Mouse (Mus musculus): ENCODE data around the gene C9orf72. TPM values are rescaled to one million over a fixed set of nuclear protein-coding genes. Genes with fewer than 3 reads are reported as not detected.

The C9orf72 gene
- total RNA-seq (2023): 10 to 100 TPM; 42.0 to 53.0 TPM

DNA sequence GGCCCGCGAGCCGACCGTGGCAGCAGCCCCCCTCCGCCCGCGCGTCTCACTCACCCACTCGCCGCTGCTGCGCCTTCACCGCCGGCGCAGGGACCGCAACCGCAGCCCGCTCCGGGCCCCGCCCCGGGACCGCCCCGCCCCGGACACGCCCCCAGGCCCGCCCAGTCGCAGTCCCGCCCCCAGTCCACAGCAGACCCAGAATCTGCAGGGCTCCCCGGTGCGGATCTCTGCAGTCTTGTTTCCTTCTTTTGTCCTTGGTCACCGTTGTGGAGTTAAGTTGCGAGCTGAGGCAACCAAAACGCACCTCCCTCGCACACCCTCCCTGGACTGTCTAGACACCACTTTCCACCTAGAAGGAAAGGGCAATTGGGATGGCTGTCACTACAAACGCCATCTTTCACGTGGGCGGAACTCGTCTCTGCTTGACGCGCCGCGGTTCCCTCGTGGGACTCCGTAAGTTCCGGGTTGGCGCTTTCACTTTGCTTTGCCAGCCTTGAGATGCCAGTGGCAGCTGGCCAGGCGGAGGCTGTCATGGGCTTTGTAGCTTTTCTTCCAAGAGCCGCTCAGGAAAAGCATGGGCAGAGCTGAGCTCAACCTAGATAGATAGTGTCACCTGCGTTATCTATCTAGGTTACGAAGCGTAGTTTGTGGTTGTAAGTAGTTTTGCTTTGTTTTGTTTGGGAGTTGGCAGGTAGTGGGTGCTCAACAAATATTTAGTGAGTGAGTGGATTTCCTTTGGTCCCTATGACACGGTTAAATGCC lies at the start of gene C9orf72:
TSS of gene C9orf72 (minus strand) at position 442 of the 762 bp plus-strand sequence.

DNA sequence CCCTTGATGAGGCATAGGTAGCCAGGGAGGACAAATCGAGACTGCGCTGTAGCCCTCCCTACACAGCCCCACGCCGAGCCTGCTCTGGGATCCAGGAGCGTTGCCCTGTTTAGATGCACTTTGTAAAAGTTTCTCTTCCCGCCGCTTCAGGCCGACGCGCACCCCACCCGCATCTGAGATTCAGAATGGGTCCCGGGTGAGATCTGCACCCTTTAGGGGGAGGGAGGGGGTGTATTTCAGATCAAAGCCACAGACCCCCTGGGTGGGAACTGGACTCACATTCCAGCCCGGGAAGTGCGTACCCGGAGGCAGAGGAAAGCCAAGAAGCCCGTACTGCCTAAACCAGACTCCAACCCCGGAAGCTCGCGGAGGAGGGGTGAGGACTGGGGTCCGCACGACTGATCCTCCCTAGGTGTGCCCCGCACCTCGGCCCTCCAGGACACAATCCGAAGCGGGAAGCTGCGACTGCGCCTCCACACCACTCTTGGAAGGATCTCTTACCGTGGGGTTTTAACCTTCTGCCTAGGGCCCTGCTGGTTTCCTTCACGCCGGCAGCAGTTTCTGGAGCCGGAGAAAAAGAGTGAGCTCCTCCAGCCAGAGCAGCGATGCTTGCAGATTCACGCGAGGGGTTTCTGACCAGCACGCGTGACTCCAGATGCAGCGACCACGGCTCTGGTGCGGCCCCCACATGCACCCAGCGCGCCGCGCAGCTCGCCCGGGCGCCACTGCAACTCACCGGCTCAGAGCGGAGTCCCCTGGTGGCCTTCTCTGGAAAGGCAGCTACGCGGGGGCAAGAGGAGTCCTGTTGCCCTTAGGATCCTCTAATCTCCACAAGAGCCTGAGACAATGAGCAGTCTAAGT lies 69.0 kb downstream of the C9orf72 start, which contains the start of gene Mob3b:
TSS of gene Mob3b (minus strand) at position 734 of the 861 bp plus-strand sequence.

DNA sequence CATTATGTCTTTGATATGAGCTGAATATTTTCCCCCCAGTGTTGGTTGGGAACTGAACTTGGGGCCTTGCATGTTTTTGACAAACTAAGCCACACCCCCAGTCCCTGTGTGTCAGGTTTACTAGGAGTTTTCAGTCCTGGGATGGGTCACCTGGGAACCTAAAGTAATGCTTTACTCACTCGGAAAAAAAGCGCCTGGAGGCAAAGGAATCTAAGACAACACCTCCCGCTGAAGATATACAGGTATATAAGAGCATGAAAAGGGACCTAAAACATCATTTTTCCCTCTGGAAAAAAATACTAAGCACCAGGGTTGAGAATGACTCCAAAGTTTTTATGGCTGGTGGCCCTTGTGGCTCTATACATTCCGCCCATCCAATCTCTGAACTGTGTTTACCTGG lies 74.2 kb downstream of the C9orf72 start, which contains the start of gene Ifnk:
TSS of gene Ifnk (plus strand) at position 301 of the 400 bp plus-strand sequence.

Other genes with a start within 250 kb of the C9orf72 start
- gene Ifnk, start 74.1 kb downstream of the C9orf72 start, total RNA-seq (2023): not detected
- 10 to 100 TPM; 64.9 to 73.2 TPM for gene Mob3b, start 68.7 kb downstream of the C9orf72 start, total RNA-seq (2023)

All from monocyte, adult 59 days (primary cell).